Mouse (Mus musculus) liver, embryonic 14.5 days (tissue): Measurements from ENCODE around the gene B4galnt2.

Source experiments
- CTCF ChIP-seq: IDR thresholded peaks from 2 replicates; pipeline ENCODE4 v1.5.1; 2016; ENCODE audit warnings: antibody characterized with exemption, low read depth, control low read depth
- EP300 ChIP-seq: IDR thresholded peaks from 2 replicates; pipeline ENCODE4 v1.6.1; 2016; ENCODE audit warnings: antibody characterized with exemption, low read depth

DNA sequence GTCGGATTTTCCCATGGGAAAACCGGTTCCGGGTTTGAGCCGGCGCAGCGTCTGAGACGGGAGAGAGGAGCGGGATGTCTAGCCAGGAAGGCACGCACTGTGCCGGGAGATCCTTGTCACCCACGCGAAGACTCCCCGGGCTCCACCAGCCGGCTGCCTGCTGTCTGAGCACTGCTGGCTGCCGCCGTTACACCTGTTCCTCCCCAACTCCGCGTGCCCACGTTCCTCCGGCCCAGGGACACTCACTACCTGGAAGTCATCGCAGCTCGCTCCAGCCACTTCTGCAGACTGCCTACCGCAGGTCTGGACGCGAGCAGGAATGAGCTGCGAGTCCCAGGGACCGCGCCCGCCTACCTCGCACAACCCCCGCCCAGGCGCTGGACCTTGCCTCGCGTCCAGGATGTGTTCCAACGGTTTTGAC, at the start of gene B4galnt2:
- TF ChIP-seq CTCF = no peak
- no peak for TF ChIP-seq EP300
